Mouse (Mus musculus): ENCODE data around the gene Npvf.

- TF ChIP-seq CTCF (IDR thresholded peaks at IDR 0.05; ENCODE audit: low read depth, low read length) (no peak), TAL1 (conservative IDR thresholded peaks at IDR 0.05; ENCODE audit: low read depth, low read length) (no peak)
Measured at GRCm38 (mm10) chr6:50671191-50671590, 17.0 kb upstream of the Npvf start.
